Mouse (Mus musculus): Measurements from ENCODE around the gene Zfp978.
"Not testable (repeated sequence)": the region's sequence is repeated elsewhere in the genome, so short reads cannot be mapped to it uniquely, and the experiment has no call there.

Zfp978 gene

DNA sequence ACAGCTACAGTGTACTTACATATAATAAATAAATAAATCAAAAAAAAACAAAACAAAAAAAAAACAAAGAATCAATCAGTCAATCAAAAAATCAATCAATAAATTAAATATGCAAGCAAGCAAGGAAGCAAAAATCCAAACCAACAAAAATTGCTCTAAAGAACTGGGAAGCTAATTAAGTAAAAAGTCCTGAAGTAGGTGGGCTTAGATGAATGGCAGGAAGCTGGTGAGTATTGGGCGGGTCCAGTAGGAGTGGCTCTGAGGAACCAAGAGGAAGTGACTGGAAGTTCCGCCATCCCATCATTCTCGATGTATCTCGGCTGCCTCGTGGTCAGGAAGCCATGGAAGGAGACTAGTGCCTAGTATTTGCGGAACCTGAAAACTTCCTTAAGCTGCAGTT lies at the start of gene Zfp978:
Gene Zfp978 (plus strand): TSS at position 301 of the 400 bp plus-strand sequence.
- not testable (repeated sequence) for TF ChIP-seq GATA4 (IDR thresholded peaks at IDR 0.05; ENCODE audit: insufficient replicate concordance, low read length)

DNA sequence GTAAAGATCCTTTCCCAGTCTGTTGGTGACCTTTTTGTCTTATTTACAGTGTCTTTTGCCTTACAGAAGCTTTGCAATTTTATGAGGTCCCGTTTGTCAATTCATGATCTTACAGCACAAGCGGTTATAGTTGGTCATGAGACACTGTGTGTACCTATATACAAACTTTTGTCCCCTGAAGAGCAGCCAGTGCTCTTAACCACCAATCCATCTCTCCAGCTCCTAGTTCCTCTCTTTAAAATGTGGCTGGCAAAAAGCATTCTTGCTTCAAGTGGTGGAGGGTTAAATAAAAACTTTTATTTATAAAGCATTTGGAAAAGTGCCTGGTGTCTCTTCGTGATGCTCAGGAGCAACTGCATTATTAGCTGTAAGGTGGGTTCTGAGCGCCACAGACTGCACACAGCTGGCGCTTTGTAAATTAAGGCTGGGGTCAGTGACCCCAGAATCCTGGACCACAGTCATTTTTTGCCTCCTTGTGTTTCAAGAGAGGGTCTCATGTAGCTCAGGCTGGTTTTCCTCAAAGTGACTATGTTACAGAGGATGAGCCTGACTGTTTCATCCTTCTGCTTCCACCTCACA lies 23.0 kb upstream of the Zfp978 start:
- no peak for TF ChIP-seq GATA4 (IDR thresholded peaks at IDR 0.05; ENCODE audit: insufficient replicate concordance, low read length)

DNA sequence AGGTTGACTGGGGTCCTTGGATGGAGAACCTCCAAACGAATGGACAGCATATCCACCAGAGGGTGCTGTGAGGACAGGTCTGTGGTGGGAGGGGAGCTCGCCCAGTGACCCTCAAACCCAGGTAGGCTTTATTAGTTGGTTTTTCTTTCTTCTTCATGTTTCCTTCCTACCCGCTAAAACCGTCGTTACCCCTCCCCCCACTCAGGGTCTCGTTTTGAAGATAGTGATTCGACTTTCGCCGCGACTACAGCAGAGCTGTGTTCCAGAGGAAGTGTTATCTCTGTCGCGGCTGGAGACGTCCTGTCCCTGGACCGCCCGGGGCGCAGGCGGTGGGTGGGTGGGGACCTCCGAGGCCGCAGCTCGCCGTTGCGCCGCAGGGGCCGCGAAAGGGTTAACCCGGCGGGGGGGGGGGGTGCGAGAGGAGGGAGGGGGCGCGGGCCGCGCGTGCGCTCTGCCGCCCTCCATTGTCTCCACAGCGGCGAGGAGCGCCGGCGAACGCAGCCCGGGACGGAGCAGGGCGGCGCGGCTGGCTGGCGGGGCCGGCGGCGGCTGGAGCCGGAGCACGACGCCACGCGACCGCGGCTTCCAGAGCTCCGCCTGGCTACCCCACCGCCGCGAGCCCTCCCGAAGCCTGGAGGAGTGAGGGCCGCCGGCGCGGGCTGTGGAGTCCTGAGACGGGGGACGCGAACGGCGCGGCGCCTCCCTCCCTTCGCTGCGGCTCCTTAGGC lies 45.8 kb downstream of the Zfp978 start:
- TF ChIP-seq GATA4 (IDR thresholded peaks at IDR 0.05; ENCODE audit: insufficient replicate concordance, low read length) = no peak

DNA sequence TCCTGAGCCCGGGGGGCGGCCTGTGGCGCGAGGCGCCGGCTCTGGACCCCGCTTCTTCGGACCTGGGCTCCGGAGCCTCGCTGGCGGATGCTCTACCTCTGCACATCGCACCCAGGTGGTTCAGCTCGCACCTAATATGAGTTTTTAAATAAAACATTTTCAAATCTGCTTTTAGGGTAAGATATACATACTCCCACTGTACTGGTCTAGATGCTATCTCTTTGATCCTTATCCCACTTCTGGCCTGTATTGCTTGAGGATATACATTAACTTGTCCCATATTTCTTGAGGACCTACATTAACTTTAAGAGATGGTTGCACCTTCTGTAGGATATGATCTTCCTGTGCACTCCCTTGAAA lies 46.3 kb downstream of the Zfp978 start:
- TF ChIP-seq GATA4 (IDR thresholded peaks at IDR 0.05; ENCODE audit: insufficient replicate concordance, low read length) = no peak

DNA sequence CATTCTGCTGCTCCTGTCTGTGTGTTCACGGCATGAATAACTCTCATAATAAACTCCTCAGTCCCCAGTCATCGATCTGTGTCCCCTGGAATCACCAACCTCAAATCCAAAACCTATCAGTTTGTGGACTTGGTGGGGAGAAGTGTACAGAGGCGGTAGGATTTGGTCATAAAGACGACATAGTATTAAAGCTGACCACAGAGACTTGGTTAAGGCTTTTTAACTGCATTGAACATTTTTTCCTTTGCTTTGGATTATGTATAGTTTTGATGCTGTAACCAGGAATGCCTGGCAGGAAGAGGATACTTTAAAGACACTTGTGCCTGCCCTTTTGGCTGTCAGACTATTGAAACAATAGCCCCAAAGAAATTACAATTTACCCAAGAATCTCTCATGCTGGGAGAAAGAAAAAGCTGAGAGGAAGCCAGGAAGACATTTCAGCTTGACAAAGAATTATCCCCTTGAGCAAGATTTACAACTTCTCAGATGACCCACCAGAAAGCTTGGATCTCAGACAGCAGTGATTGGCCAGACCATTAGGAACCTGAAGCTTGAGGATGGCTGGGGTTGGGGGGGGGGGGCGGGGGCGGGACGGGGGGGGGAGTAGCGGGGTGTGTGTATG lies 56.2 kb downstream of the Zfp978 start:
- no peak for TF ChIP-seq GATA4 (IDR thresholded peaks at IDR 0.05; ENCODE audit: insufficient replicate concordance, low read length)

DNA sequence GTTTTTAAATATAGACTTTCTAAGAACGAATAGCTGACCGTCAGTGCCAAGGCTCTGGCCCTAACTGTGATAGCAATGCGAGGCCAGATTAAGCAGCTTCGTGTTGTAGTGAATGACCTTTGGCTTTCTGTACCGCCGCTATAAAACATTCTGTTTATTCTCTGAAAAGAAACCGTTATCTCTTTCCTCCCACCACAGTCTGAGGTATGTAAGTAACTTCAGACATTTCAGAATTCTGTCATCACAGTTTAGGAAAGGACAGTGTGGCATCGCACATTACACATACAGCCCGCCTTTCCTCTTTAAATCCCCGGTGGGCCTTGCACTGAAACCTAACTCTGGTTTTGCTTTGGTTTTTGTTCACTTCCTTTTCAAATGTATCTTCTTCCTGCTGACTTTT lies 56.8 kb downstream of the Zfp978 start:
- no peak for TF ChIP-seq GATA4 (IDR thresholded peaks at IDR 0.05; ENCODE audit: insufficient replicate concordance, low read length)

DNA sequence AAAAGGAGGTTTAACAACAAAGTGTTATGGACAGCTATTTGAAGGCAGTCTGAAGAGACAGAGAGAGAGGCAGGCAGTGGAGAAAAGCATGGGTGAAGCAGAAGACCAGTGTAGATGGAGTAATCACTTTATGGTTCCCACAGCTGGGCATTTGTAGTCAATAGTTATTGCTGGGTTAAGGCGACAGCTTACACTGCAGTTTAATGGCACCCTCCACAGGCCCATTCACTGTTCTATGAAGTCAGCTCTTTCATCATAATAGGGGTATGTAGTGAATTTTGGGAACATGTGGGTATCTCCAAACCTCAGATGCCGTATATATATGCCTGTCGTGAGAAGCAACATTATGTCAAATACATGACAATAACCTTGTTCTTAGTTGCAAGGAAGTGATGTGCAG lies 59.7 kb downstream of the Zfp978 start:
- no peak for TF ChIP-seq GATA4 (IDR thresholded peaks at IDR 0.05; ENCODE audit: insufficient replicate concordance, low read length)

DNA sequence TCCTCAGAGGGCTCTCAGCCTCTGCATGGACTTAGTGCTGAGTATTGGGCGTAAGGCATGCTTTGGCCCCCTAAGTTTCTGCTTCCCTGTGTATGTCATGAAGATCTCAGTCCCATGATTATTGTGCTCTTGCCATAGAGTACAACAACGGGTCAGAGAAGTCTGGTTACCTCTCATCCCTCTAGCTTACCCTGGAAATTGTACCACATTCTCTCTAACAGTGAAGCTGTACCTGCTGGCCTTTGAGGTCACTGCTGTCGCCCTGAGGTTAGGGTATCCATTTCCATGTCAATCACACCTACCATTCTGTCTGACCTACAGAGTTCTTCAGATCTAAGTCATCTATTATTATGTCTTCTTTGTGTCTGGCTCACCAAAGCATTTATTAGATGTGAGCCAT lies 62.0 kb downstream of the Zfp978 start:
- no peak for TF ChIP-seq GATA4 (IDR thresholded peaks at IDR 0.05; ENCODE audit: insufficient replicate concordance, low read length)

DNA sequence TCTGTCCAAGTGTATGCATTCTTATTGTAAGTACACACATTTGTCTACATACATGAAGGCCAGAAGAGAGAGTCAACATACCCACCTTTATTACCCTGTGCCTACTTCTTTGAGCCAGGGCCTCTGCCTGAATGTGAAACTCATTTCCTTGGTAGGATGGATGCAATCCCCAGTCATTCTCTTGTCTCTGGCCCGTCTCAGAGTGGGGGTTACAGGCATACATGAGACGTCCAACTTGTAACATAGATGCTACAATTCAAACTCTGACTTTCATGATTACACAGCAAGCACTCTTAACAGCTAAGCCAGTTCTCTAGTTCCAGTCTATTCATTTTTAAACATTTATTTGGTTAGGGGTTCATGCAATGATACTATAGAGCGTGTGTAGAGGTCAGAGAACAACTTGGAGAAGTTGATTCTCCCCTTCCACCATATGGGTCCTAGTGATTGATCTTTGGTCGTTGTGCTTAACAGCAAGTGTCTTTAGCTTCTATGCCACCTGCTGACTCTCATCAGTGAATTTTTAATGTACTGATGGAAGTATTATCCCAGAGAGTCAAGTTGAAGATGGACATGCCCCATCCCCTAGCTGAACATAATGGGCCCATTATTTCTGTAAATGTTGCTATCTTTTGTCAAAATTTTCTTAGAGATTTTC lies 62.7 kb downstream of the Zfp978 start:
- TF ChIP-seq GATA4 (IDR thresholded peaks at IDR 0.05; ENCODE audit: insufficient replicate concordance, low read length) = no peak

DNA sequence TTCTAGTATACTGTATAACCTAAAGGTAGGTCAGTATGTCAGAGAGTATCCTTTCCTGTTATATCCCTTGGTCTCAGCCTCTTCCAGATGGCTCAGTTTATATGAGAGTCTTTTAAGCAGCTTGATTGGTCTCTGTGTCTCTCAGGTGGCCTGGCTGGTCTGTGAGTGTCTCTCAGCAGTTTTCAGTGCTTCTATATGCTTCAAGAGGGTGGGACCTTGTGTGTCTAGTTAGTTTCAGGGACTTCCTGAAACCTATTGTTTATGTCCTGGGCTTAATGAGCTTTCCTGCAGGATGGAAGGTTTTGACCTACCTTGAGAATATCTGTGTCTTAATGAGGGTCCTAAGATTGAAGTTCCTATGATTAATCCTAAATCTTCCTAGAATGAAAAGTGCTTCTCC lies 69.5 kb downstream of the Zfp978 start:
- TF ChIP-seq GATA4 (IDR thresholded peaks at IDR 0.05; ENCODE audit: insufficient replicate concordance, low read length) = no peak

DNA sequence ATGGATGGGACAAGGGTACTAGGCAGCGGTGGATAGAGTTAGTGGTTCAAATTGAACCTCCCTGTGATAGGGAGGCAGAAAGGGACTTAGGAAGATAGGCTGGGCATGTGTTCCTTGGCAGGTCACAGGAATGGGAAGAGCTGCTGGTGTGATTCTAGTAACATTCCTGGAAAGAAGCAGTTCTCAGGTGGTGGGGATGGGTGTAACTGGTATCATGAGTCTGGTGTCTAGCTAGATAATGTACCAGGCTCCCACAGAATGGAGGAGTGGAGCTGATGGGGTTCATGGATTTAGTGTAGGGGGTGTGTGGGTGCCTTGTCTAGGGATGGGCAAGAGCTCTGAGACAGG lies 71.3 kb downstream of the Zfp978 start:
- no peak for TF ChIP-seq GATA4 (IDR thresholded peaks at IDR 0.05; ENCODE audit: insufficient replicate concordance, low read length)

DNA sequence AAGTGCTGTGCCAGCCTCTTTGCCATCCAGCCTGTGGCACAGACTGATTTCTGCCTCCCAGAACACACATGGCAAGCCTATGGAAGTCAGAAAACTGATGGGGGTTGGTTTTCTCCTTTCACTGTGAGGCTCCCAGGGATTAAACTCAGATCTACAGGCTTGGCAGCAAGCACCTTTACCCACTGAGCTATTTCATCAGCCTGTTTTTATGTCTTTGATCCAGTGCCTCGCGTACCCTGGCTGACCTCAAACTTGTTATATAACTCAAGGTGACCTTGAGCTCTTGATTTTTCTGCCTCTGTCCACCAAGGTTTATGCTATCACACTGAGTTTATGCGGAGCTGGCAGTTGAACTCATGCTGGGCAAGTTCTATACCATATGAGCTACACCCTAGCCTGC lies 71.9 kb downstream of the Zfp978 start:
- TF ChIP-seq GATA4 (IDR thresholded peaks at IDR 0.05; ENCODE audit: insufficient replicate concordance, low read length) = no peak

DNA sequence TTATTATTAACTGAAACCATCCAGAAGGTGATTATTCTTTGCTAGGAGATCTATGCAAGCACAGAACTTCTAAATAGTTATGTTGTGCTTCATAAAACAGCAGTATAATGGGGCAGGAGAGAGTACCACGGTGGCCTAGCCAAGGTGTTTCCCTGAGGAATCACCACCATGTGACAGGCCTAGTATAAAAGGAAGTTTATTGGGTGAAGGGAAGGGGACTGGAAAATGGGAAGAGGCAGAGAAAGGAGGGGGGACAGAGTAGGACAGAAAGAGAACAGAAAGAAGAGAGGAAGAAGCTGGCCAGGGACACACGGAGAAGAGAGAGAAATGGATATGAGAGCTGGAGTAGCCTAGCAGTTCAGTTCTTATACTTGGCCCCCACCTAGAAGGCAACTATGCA lies 72.8 kb downstream of the Zfp978 start:
- no peak for TF ChIP-seq GATA4 (IDR thresholded peaks at IDR 0.05; ENCODE audit: insufficient replicate concordance, low read length)

All from liver, adult (tissue).